Mouse (Mus musculus) forebrain, embryonic 15.5 days (tissue): ENCODE measurements at regions not wholly inside any gene's neighbourhood (a gene's known extent, or its start where the extent isn't known, plus 50 kb on each side); places are given as distances from the start of the nearest gene placed in this dataset.
A peak's percentile ranks its signal among the peaks of the same experiment; 100 is the strongest.

Experiments used
- ATAC-seq: fragments of 200-750 bp; cut with Nextera tagmentation; replicated peaks from 2 replicates; pipeline ENCODE4 v1.8.0; 2017; ENCODE audit warnings: mild to moderate bottlenecking, moderate TSS enrichment, moderate library complexity
- H3K27ac ChIP-seq: fragments of 300-500 bp; sonication (generic); replicated peaks from 2 replicates; pipeline ENCODE4 v1.5.1; 2015; ENCODE audit warnings: mild to moderate bottlenecking, inconsistent platforms
- H3K27me3 ChIP-seq: fragments of 300-500 bp; sonication (generic); 2 replicates; pipeline ENCODE4 v1.6.1; 2015; ENCODE audit warnings: inconsistent platforms
- H3K36me3 ChIP-seq: fragments of 300-500 bp; sonication (generic); 2 replicates; pipeline ENCODE4 v1.6.1; 2015; ENCODE audit warnings: mild to moderate bottlenecking, inconsistent platforms
- H3K4me1 ChIP-seq: fragments of 300-500 bp; sonication (generic); 2 replicates; pipeline ENCODE4 v1.6.1; 2015; ENCODE audit warnings: inconsistent platforms
- H3K4me2 ChIP-seq: fragments of 300-500 bp; sonication (generic); replicated peaks from 2 replicates; pipeline ENCODE4 v1.6.1; 2015; ENCODE audit warnings: mild to moderate bottlenecking, inconsistent platforms
- H3K4me3 ChIP-seq: fragments of 300-500 bp; sonication (generic); 2 replicates; pipeline ENCODE4 v1.5.1; 2015; ENCODE audit warnings: mild to moderate bottlenecking, inconsistent platforms
- H3K9ac ChIP-seq: fragments of 300-500 bp; sonication (generic); replicated peaks from 2 replicates; pipeline ENCODE4 v1.6.1; 2015; ENCODE audit warnings: mild to moderate bottlenecking, inconsistent platforms
- H3K9me3 ChIP-seq: fragments of 300-500 bp; sonication (generic); 2 replicates; pipeline ENCODE4 v1.6.1; 2016; ENCODE audit warnings: inconsistent platforms
- WGBS: fragments of 180-500 bp; shearing (Covaris S2); methylation state at CpG from one replicate; pipeline ENCODE4 v1.1.7; 2015; ENCODE audit warnings: mixed read lengths; 5-methylcytosine and 5-hydroxymethylcytosine counted together

GRCm38 (mm10) chr3:17201773-17202172 lies 746.4 kb upstream of the Cypt12 start:
- Histone ChIP-seq H3K9me3 (no peaks in the 10 kb centered on the region), H3K9ac (no peak overlapping the region), H3K36me3 (no peaks in the 10 kb centered on the region), H3K27me3 (no peaks in the 10 kb centered on the region), H3K4me2 (no peak overlapping the region), H3K4me3 (no peak overlapping the region), H3K27ac (no peak overlapping the region), H3K4me1 (0 out of 2 replicates have a peak, but pooled peaks cover 3% of the 10 kb centered on the region)
- peak; percentile 63; the same call in 1 of the 2 replicates for ATAC-seq
- WGBS = 46% methylated on average over 3 of the region's 3 CpGs

- 51% methylated on average over 3 of the region's 3 CpGs for WGBS
- H3K9ac ChIP-seq = no peak overlapping the region
- ATAC-seq = no peak
- H3K27ac ChIP-seq = no peak overlapping the region
- H3K36me3 ChIP-seq = no peaks in the 10 kb centered on the region
- no peak overlapping the region for H3K4me3 ChIP-seq
- H3K27me3 ChIP-seq = no peaks in the 10 kb centered on the region
- no peaks in the 10 kb centered on the region for H3K4me1 ChIP-seq
- H3K4me2 ChIP-seq = no peak overlapping the region
- H3K9me3 ChIP-seq = no peaks in the 10 kb centered on the region
Observed at GRCm38 (mm10) chr3:17214031-17214430, 734.2 kb upstream of the Cypt12 start.

- Histone ChIP-seq H3K9ac (no peak overlapping the region), H3K4me1 (no peaks in the 10 kb centered on the region), H3K9me3 (no peaks in the 10 kb centered on the region), H3K27me3 (no peaks in the 10 kb centered on the region), H3K27ac (no peak overlapping the region), H3K36me3 (no peaks in the 10 kb centered on the region), H3K4me2 (no peak overlapping the region), H3K4me3 (no peak overlapping the region)
- ATAC-seq = no peak
- WGBS = 84% methylated on average over 2 of the region's 2 CpGs
Observed at GRCm38 (mm10) chr3:17216825-17217224, 731.4 kb upstream of the Cypt12 start.

- H3K27me3 ChIP-seq = no peaks in the 10 kb centered on the region
- no peak overlapping the region for H3K27ac ChIP-seq
- no peak overlapping the region for H3K9ac ChIP-seq
- H3K4me1 ChIP-seq = no peaks in the 10 kb centered on the region
- no peak for ATAC-seq
- 22% methylated on average over 1 of the region's 1 CpGs for WGBS
- no peak overlapping the region for H3K4me2 ChIP-seq
- H3K36me3 ChIP-seq = no peaks in the 10 kb centered on the region
- no peaks in the 10 kb centered on the region for H3K9me3 ChIP-seq
- H3K4me3 ChIP-seq = no peak overlapping the region
Observed at GRCm38 (mm10) chr3:17238407-17238806, 709.8 kb upstream of the Cypt12 start.

- Histone ChIP-seq H3K27ac (no peak overlapping the region), H3K4me1 (no peaks in the 10 kb centered on the region), H3K4me2 (no peak overlapping the region), H3K4me3 (no peak overlapping the region), H3K9me3 (no peaks in the 10 kb centered on the region), H3K27me3 (no peaks in the 10 kb centered on the region), H3K36me3 (no peaks in the 10 kb centered on the region), H3K9ac (no peak overlapping the region)
- ATAC-seq = no peak
Observed at GRCm38 (mm10) chr3:17258397-17258796, 689.8 kb upstream of the Cypt12 start.

GRCm38 (mm10) chr3:17259093-17259492 lies 689.1 kb upstream of the Cypt12 start:
- ATAC-seq = no peak
- Histone ChIP-seq H3K27ac (no peak overlapping the region), H3K4me2 (no peak overlapping the region), H3K4me3 (no peak overlapping the region), H3K9me3 (no peaks in the 10 kb centered on the region), H3K4me1 (no peaks in the 10 kb centered on the region), H3K27me3 (no peaks in the 10 kb centered on the region), H3K36me3 (no peaks in the 10 kb centered on the region), H3K9ac (no peak overlapping the region)
- WGBS = 81% methylated on average over 3 of the region's 3 CpGs

- Histone ChIP-seq H3K9me3 (no peaks in the 10 kb centered on the region), H3K9ac (peak overlapping the region; percentile 13; the same call in 1 of the 2 replicates), H3K27me3 (no peaks in the 10 kb centered on the region), H3K4me3 (no peak overlapping the region), H3K4me1 (peaks cover 5% of the 10 kb centered on the region; the same call in 1 of the 2 replicates), H3K27ac (no peak overlapping the region), H3K4me2 (no peak overlapping the region), H3K36me3 (no peaks in the 10 kb centered on the region)
- 14% methylated on average over 6 of the region's 6 CpGs for WGBS
- peak; percentile 57; the same call in 1 of the 2 replicates for ATAC-seq
Observed at GRCm38 (mm10) chr3:17281231-17281630, 667.0 kb upstream of the Cypt12 start.

GRCm38 (mm10) chr3:17282881-17283280 lies 665.3 kb upstream of the Cypt12 start:
- Histone ChIP-seq H3K4me1 (peaks cover 5% of the 10 kb centered on the region; the same call in 1 of the 2 replicates), H3K27ac (no peak overlapping the region), H3K27me3 (no peaks in the 10 kb centered on the region), H3K9me3 (no peaks in the 10 kb centered on the region), H3K9ac (no peak overlapping the region), H3K36me3 (no peaks in the 10 kb centered on the region), H3K4me3 (no peak overlapping the region), H3K4me2 (no peak overlapping the region)
- no peak for ATAC-seq
- WGBS = 91% methylated on average over 3 of the region's 3 CpGs

GRCm38 (mm10) chr3:17317523-17317922 lies 630.7 kb upstream of the Cypt12 start:
- no peak; the same call in 1 of the 2 replicates for ATAC-seq

GRCm38 (mm10) chr3:17318450-17318849 lies 629.8 kb upstream of the Cypt12 start:
- Histone ChIP-seq H3K36me3 (no peaks in the 10 kb centered on the region), H3K27me3 (no peaks in the 10 kb centered on the region), H3K4me1 (peaks cover 11% of the 10 kb centered on the region; the same call in 1 of the 2 replicates), H3K9ac (no peak overlapping the region), H3K4me3 (no peak overlapping the region), H3K4me2 (no peak overlapping the region), H3K27ac (no peak overlapping the region), H3K9me3 (no peaks in the 10 kb centered on the region)
- ATAC-seq = no peak
- WGBS = 74% methylated on average over 3 of the region's 3 CpGs

More at GRCm38 (mm10) chr3:17317523-17317922, 630.7 kb upstream of the Cypt12 start:
- no peaks in the 10 kb centered on the region for H3K27me3 ChIP-seq
- no peaks in the 10 kb centered on the region for H3K9me3 ChIP-seq
- no peaks in the 10 kb centered on the region for H3K36me3 ChIP-seq
- no peak overlapping the region for H3K27ac ChIP-seq
- no peak overlapping the region for H3K9ac ChIP-seq
- H3K4me1 ChIP-seq = peaks cover 11% of the 10 kb centered on the region; the same call in 1 of the 2 replicates
- H3K4me2 ChIP-seq = no peak overlapping the region
- no peak overlapping the region for H3K4me3 ChIP-seq

- peak overlapping the region; percentile 21 for H3K4me2 ChIP-seq
Observed at GRCm38 (mm10) chr3:17319213-17319612, 629.0 kb upstream of the Cypt12 start.

GRCm38 (mm10) chr3:17319931-17320330 lies 628.3 kb upstream of the Cypt12 start:
- no peak overlapping the region for H3K27ac ChIP-seq
- H3K4me2 ChIP-seq = no peak overlapping the region
- WGBS = 44% methylated on average over 5 of the region's 5 CpGs
- no peaks in the 10 kb centered on the region for H3K27me3 ChIP-seq
- H3K4me3 ChIP-seq = no peak overlapping the region
- H3K36me3 ChIP-seq = no peaks in the 10 kb centered on the region
- no peak for ATAC-seq
- no peak overlapping the region for H3K9ac ChIP-seq
- no peaks in the 10 kb centered on the region for H3K9me3 ChIP-seq
- H3K4me1 ChIP-seq = peaks cover 14% of the 10 kb centered on the region; the same call in 1 of the 2 replicates

More at GRCm38 (mm10) chr3:17319213-17319612, 629.0 kb upstream of the Cypt12 start:
- ATAC-seq = peak; percentile 74
- Histone ChIP-seq H3K4me1 (peaks cover 11% of the 10 kb centered on the region; the same call in 1 of the 2 replicates), H3K4me3 (no peak overlapping the region), H3K9ac (no peak overlapping the region), H3K36me3 (no peaks in the 10 kb centered on the region), H3K27ac (no peak overlapping the region), H3K9me3 (no peaks in the 10 kb centered on the region), H3K27me3 (no peaks in the 10 kb centered on the region)
- 10% methylated on average over 9 of the region's 9 CpGs for WGBS

GRCm38 (mm10) chr3:17322266-17322665 lies 625.9 kb upstream of the Cypt12 start:
- H3K4me1 ChIP-seq = peaks cover 18% of the 10 kb centered on the region
- H3K27ac ChIP-seq = peak overlapping the region; percentile 31; the same call in 1 of the 2 replicates
- no peak overlapping the region for H3K4me3 ChIP-seq
- H3K9ac ChIP-seq = no peak overlapping the region
- WGBS = 19% methylated on average over 2 of the region's 2 CpGs
- no peaks in the 10 kb centered on the region for H3K27me3 ChIP-seq
- no peak for ATAC-seq
- H3K9me3 ChIP-seq = no peaks in the 10 kb centered on the region
- H3K4me2 ChIP-seq = no peak overlapping the region
- H3K36me3 ChIP-seq = no peaks in the 10 kb centered on the region
